Mouse (Mus musculus): ENCODE measurements around the gene Josd1. TPM values are rescaled to one million over a fixed set of nuclear protein-coding genes. Genes with fewer than 3 reads are reported as not detected.

The Josd1 gene
- total RNA-seq (2021): 10 to 100 TPM; 12.1 to 16.0 TPM
- long read RNA-seq, experiment 1, partial matches to known transcripts: 0 of 10 reads
- long read RNA-seq, experiment 1, other reads (novel, unspliced or antisense): 8 of 10 reads
- long read RNA-seq, experiment 2, transcript Josd1-201 (4 exons, 3,440 nt): major isoform, 5 of 13 reads
- long read RNA-seq, experiment 2, partial matches to known transcripts: 0 of 13 reads
- long read RNA-seq, experiment 2, other reads (novel, unspliced or antisense): 8 of 13 reads

DNA sequence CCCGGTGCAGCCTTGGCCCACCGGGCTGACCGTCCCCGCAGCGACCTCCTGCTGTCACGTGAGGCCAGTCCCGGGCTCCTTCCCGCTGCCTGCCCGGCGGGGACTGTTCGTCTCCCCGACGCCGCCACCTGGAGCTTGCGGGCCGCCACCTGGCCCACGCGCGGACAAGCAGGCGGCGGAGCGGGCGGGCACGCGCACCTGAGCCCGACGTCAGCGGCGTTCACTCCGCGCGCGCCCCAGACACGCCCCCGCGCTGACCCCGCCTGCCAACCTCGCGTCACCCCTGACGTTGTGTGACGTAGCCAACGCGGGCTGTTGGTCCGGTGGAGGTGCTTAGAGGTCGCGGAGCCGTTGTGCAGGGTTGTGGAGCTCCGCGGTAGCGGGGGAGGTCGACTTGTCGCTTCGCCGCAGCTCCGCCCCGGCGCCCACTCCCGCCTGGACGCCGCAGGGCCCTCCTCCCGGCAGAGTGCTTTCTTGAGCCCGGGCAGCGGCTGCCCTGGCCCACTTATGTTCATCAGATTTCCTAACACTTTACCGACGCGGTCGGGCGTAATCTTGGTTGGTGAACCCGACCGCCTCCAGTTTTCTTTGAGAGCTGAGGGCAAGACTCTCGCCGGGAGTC, at the start of gene Josd1:
Gene Josd1 (minus strand): TSS at position 274 of the 622 bp plus-strand sequence.
- peak; percentile 95 for DNase-seq

DNA sequence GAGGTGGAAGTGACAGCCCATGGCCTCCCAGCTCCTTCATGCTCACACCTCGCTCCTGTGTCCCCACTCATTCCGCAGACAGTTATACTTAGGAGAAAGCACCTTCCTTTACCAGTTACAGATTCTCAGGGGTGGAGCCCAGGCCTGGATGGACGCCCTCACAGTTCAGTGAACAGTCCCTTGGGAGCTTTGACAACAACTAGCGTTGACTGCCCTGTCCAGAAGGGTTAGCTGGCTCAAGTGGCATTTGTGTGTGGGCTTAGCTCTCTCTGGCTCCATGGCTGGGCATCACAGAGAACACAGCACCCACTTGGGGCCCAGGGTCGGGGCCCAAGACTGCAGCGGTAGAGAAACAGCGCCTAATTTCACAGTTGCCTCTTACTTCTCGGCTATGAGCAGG, 46.6 kb upstream of the Josd1 start:
- DNase-seq: peak; percentile 65

DNA sequence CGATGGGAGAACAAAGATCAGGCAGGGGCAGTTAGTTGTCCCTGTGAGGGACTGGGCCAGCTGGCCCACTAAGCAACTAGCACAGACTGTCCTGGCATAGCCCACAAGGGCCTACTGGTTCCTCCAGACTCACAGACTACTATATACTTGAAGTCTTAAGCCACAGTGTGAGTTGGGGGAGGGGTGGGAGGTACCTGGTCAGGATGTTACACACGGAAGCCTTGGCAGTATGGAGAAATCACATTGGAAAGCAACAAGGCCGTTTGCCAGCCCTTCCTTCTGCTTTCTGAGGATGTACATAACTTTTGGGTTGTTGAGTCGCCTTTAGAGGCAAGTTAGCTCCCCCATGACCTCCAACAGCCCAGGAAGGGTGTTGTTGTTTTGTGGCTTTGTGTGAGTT, 45.9 kb upstream of the Josd1 start:
- no peak for DNase-seq

DNA sequence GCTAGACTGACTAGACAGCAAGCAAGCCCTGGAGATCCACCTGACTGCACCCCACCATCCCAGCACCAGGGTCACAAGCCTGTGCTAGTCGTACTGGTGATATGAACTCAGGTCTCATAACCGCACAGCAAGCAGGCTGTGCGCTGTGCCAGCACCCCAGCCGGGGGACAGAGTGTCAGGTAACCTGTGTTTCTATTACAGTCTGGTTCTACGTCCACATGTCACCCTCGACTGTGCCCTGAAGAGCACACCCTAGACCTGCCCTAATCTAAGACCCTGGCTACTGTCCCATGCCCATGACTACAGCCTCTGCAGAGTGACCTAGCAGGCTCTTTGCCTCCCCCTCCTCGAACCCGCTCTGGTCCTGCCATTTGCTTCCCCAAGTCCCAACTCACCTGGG, 45.5 kb upstream of the Josd1 start:
- peak; percentile 58 for DNase-seq

DNA sequence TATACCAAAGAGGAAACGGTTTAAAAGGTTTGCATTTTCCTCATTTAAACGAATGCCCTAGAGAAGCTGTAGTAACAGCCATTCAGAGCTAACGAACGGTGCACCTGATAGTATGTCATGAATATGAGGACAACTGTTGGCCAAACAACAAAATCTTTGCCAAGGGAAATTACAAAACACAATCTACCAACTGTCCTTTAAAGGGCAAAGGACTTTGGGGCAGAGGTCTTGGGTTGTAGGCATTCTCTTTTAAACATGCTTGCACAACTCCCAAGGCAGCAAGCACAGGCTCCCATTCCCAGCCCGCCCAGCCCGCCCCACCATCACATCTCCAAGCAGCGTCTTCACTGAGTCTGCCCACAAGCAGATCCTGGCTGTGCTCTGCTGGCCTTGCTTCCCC, 43.8 kb upstream of the Josd1 start:
- DNase-seq: no peak

DNA sequence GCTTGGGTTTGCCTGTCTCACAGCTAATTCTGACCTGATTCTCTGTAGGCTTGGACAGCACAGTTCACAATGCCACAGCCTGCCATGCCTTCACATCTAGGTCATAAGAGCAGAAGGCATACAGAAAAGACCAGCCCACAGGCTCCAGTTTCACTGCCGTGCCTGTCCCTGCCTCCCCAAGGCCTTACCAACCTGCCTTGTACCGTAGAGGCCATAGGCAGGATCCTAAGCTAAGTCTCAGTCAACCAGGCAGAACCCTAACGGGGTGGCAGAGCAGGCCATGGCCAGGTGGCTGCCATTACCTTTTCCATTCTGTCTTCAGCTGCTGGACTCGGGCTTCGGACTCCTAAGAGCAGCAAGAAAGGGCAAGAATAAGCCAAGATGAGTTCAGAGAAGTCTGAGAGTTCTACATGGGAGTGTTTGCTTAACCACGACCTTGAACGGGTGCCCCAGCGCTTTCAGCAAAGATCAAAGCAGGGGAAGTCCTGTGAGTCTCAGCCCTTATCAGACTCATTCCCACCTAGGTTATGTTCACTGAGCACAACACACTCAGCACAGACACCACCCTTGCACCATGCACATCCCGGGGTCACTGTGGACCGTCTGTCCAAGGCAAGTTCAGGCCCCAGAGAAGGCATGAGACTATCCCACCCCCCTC, 41.1 kb upstream of the Josd1 start:
- DNase-seq: no peak

DNA sequence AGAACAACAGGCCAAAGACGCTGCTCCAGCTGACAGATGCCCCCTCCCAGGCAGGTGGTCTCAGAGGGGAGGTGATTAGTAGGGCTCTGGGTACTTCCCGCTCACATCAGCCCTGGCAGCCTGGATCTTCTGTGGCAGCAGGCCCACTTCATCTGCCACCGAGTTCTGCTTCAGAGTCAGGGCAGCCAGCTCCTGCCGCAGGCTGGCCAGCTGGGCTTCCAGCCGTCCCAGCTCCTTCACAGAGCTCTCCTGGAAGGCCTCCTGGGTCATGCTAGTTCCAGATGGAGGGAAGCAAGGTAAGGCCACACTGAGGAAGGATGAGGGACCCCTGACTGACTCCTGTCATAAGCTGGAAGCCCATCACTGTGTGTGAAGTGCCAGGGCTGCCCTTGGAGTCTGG, 40.6 kb upstream of the Josd1 start:
- DNase-seq: no peak

DNA sequence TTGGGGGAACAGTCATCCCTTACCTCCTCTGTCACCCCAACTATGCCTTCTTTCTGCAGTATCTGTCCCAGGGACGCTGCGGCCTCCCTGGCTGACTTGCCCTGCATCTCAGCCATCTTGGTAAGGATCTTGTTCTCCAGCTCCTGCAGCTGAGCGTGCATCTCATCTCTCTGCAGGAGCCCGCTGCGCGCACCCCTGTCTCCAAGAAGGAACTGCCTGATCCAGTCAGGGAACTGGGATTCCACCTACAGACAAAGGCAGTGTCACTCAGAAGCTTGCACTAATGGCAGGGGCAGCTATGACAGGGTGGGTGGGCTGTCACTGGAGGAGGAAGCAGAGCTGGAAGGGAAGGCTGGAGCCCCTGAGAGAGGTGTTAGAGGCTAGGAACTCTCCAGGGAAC, 40.1 kb upstream of the Josd1 start:
- DNase-seq: no peak

DNA sequence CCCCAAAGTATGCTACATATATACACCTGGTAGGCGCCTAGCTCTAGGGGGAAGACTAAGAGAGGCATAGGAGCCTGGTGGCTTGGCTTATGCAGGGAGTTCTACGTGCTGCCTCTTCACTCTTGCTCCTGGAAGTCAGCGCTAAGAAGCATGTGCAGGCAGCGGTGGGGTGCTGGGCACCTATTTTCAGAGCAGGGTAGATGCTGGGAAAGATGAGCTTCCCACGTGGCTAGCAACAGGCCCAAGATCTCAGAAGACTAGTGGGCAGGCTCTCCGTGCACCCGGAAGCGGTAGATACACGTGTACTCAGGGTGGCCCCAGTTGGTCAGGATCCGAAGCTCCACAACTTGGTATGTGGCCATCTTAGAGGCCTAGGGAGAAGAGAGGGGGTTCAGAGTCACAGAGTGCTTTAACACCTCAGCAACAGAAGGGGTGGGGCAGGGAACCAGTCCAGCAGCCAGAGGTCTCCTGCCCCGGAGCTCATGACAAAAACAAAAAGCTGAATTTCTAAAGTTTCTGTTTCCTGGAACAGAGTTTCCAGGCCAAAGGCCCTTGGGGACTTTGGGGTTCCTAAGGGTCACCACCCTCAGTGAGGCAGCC, 37.6 kb upstream of the Josd1 start:
- DNase-seq: peak; percentile 51

DNA sequence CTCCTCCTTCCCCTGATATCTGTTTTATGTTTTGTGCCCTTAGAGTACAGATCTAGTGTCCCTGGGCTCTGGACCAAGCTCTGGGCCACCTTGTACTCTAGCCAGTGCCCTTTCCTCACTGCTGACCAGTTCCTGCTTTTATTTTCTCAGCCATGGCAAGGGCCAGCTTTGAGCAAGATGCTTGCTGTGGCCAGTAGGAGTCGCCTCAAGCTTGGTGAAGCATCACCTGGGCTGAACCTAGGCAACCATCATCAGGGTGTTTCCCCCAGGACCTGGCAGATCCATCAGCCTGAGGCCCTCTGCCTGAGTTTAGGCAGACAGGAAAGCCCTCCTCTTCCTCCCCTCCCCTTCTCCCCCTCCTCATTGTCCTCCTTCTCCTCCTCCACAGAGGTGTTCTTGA, 35.7 kb upstream of the Josd1 start:
- peak; percentile 62 for DNase-seq

DNA sequence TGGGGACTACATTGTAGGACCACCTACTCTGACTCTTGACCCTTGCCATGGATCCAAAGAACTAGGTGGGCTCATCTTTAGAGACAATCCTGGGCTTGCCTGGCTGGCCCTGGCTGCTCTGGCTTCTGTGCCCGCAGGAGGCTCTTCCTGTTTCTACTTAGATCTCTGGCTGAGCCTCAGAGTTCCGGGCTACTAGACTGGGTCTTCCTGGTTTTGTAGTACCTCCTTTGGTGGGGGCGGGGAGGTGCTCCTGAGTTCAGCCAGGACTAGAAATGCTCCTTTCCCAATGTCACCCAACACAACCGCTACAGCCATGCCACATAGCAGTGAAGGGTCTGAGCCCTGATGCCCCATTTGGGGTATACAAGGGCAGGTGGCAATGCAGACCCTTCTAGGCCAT, 33.1 kb upstream of the Josd1 start:
- DNase-seq: no peak

DNA sequence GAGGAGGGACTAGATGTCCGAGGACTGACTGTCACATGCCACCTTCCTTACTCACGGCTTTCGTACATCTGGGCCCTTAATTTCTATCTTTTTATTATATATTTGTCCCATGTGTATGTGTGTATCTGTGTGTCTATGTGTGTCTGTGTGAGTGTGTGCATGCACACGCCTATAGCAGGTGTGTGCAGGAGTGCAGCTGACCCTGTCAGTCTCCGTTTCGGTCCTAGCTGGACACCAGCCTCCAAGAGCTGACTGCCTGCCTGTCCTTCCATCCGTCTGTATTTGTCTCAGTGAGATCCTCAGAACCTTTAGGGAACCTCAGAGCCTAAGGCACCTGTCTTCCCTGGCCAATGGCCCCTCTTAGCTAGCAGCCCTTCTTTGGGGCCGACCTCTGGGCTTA, 32.5 kb upstream of the Josd1 start:
- no peak for DNase-seq

DNA sequence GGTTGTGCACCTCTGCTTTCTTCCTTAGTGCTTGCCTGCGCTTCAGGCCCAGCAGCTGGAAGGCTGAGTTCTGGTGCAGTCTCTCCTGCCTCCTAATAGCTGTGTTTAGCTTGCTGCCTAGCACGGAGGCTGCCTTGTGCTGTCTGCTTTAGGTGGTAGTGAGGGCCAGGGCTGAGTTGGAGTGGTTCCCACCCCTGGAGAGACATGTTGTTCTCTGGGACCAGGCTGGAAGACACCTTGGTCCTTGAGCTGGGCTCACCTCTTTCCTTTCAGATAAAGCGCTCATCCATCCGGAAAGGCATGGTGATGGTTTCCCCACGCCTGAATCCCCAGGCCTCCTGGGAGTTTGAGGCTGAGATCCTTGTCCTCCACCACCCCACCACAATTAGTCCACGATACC, 29.0 kb upstream of the Josd1 start:
- no peak for DNase-seq

DNA sequence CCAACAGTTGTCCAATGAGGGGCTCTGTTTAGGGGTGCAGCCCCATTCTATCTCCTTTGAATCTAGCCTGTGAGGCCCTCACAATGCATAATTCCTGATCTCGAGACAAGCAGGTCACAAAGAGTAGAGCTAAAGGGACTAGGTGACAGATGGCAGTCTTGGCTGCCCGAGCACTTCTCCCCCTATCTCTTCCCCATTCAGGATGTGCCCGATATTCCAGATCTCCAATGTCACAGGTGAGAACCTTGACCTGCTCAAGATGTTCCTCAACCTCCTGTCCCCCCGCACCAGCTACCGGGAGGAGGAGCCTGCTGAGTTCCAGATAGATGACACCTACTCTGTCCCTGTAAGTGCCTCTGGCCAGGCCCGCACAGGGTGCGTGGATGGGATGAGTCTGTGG, 27.9 kb upstream of the Josd1 start:
- DNase-seq: no peak

DNA sequence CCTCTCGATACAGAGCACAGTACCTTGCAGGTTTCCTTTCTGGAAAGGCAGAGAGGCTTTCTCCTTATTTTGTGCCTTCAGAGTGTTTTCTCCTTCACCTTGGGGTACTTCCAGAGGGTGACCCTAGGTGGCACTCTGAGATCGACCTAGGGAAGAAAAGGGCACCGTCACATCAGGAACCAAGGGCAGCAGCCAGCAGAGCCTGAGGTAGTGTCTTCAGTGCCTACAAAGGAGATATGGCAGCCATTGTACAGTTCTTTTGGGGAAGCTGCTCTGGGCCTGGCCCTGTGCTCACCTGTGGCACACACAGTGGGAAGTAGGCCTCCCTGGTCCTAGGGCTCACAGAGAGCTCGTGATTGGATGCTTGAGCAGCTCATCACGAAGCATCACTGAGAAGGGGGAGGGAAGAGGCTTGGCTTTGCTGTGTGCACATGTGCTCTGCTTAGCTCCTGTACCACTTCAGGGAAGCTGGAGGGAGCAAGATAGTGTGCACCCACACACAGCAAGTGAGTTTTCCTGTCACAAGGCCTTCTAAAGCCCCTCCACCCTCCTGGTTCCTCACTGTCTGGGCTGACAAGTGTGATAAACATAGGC, 20.6 kb upstream of the Josd1 start:
- no peak for DNase-seq

DNA sequence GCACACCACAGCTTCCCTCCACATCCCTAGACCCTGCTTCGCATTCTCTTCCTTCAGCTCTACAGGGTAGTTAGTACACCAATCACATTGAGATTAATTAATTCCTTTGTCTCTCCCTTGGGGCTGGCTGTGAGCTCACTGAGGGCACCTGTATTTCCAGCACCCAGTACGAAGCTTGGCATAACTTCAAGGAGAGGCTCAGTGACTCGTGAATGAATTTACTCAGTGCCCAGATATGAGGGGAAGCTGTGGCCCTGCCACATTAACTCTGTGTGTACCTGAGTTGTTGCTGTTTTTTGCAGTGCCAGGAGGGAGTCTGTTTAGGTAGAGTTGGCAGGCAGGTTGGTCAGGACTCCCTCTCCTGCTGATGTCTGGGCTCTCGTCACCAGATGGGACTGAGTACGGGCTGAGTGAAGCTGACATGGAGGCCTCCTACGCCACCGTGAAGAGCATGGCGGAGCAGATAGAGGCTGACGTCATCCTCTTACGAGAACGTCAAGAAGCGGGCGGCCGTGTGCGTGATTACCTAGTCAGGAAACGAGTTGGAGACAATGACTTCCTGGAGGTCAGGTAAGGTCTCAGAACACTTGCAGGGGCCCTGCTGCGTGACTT, 19.0 kb upstream of the Josd1 start:
- no peak for DNase-seq

DNA sequence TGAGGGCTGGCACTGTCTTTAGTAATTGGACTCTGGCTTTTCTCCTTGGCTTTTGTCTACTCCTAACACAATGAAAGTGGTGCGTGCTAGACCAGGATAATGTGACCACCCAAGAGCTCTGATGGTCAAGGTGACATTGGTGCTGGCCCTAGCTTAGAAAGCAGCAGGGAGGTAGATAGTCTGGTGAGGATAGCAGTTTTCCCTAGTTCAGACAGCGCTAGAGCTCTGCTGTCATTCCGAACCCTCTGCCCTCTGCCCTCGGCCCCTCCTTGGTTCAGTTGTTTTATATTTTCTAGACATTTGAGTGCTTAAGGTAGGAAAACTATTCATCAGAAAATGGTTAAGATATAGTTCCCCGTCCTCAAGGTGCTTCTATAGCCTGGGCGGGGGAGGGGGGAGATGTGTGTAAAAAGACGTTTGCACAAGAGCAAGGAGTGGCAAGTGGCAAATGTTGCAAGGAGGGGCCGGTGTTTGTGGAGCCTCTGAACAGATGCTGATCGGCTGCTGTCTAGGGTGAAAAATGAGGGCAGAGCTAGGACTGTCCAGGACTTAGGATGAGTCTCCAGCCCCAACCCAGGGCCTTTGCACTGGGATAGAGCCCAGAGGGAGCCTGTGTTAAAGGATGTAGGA, 10.0 kb upstream of the Josd1 start:
- no peak for DNase-seq

DNA sequence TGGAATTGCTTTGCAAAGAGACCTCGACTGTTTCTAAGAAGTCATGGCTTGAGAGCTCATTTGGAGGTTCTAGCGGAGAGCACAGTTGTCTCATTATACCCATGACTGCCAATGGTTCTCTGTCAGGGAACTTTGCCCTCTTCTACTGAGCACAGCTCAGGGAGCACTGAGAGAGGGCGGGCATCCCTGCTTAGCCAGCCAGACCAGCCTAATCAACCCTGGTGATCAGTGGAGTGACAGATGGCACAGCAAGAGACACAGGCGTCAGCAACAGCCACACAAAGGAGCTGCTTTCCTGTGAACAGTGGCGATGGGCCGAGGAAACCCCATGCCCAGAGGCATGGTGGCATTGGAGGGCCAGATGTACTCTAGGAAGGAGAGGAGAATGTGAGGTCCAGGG, 9.3 kb upstream of the Josd1 start:
- DNase-seq: no peak

DNA sequence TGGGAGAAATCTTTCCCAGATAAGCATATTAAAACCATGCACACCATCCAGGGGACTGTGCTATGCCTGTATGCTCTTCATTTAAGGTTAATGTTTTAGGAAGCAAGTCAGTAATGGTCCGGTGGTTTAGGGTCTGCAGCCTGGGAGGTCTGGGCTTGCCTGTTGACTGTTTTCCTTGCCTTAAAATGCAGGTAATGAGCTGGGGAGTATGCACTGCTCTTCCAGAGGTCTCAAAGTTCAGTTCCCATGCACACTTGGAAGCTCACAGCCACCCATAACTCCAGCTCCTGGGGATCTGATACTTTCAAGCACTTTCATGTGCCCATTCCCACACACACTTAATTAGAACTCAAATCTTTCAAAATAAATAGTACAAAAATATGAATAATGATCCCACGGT, 8.8 kb upstream of the Josd1 start:
- DNase-seq: no peak

DNA sequence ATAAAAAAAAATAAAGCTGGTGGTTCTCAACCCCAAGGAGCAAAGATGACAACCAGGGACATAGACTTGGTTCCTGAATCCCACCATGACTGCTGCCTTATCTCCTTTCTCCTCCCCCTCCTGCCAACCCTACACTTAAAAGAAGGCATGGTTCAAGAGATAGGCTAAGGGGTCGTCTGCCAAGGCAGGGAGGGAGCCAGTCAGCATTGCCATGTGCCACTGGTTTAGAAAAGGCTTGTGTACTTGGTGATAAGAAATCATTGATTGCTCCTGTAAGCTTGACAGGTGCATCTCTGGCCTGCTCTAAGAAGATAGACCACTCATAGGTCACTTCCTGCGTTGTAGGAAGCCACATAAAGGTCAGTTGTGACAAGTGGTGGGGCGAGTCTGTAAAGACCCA, 7.8 kb upstream of the Josd1 start:
- DNase-seq: no peak

DNA sequence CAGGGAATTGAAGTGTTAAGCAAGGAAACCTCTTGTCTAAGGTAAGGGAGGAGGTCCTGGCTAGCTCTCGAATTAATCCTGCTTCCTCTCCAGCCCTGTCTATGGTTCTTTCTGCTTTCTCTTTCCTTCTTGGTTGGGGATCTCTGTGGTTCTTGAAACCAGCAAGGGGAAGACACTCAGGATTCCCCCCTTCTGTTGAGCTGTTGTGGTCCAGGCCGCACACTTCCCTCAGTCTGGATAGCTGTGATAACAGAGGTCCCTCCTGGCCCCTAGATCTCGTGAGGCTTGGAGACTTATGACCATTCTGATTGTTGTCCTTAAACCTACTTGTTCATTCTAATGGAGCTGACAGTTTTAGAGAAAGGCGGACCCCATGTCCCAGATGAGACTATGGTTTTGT, 6.8 kb upstream of the Josd1 start:
- DNase-seq: no peak

DNA sequence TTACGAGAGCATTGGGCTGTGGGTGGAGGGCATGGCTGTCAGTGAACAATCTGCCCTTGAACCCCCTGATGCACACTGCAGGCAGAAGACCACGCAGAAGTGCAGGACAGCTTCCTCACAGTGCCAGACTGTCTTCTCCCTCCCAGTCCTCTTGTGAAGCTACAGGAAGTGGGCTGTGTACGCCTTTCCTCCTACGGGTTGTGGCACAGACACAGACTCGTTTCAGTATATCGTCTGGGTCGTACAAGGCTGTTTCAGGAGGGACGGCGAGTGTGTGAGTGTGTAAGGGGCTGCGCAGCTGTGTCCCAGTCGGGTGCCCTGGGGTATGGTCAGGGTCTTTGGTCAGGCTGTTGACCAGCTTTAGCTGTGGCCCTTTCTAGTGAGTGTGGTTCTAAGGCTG, 6.0 kb upstream of the Josd1 start:
- no peak for DNase-seq

All from gastrocnemius, postnatal 25 days (tissue).